Mouse (Mus musculus): ENCODE measurements around the gene Igf2bp3.

DNA sequence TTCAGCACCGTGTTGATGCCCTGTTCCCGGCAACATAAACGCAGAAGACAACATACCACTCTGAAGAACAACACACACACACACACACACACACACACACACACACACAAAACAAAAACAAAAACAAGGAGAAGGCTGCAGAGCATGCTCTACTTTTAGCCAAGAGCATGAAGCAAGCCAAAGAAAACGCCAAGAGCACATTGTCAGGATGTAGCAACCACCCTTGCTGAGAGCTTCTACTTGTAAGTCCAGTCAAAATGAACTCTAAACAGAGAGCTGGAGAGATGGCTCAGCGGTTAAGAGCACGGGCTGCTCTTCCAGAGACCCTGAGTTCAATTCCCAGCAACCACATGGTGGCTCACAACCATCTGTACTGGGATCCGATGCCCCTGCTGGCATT, 41.5 kb downstream of the Igf2bp3 start:
- TF ChIP-seq CTCF (IDR thresholded peaks at IDR 0.05; ENCODE audit: control insufficient read depth, insufficient read depth, insufficient read length) (no peak), CEBPB (IDR thresholded peaks at IDR 0.05; ENCODE audit: low read depth) (no peak), MYOD1 (IDR thresholded peaks at IDR 0.05; ENCODE audit: control insufficient read depth, insufficient read length, low read depth) (no peak), MAX (IDR thresholded peaks at IDR 0.05) (no peak)

Data from C2C12 (cell line).